Mouse (Mus musculus) hindbrain, embryonic 13.5 days (tissue): Measurements from ENCODE around the gene Myh2. TPM values are rescaled to one million over a fixed set of nuclear protein-coding genes. Genes with fewer than 3 reads are reported as not detected.

Experiments
- ATAC-seq: fragments of 200-750 bp; cut with Nextera tagmentation; 2 replicates; pipeline ENCODE4 v1.8.0; 2017; ENCODE audit warnings: moderate TSS enrichment; ENCODE audit not compliant: low FRiP score
- H3K27ac ChIP-seq: fragments of 300-500 bp; sonication (generic); 2 replicates; pipeline ENCODE4 v1.5.1; 2015; ENCODE audit warnings: inconsistent platforms, mild to moderate bottlenecking, moderate library complexity
- H3K27me3 ChIP-seq: fragments of 300-500 bp; sonication (generic); 2 replicates; pipeline ENCODE4 v1.6.1; 2015; ENCODE audit warnings: mild to moderate bottlenecking, inconsistent platforms
- H3K36me3 ChIP-seq: fragments of 300-500 bp; sonication (generic); 2 replicates; pipeline ENCODE4 v1.6.1; 2015; ENCODE audit warnings: mild to moderate bottlenecking, inconsistent platforms
- H3K4me1 ChIP-seq: fragments of 300-500 bp; sonication (generic); replicated peaks from 2 replicates; pipeline ENCODE4 v1.6.1; 2015; ENCODE audit warnings: inconsistent platforms
- H3K4me2 ChIP-seq: fragments of 300-500 bp; sonication (generic); 2 replicates; pipeline ENCODE4 v1.6.1; 2015; ENCODE audit warnings: inconsistent platforms, mild to moderate bottlenecking, moderate library complexity
- H3K4me3 ChIP-seq: fragments of 300-500 bp; sonication (generic); 2 replicates; pipeline ENCODE4 v1.5.1; 2015; ENCODE audit warnings: mild to moderate bottlenecking, inconsistent platforms
- H3K9ac ChIP-seq: fragments of 300-500 bp; sonication (generic); 2 replicates; pipeline ENCODE4 v1.6.1; 2015; ENCODE audit warnings: mild to moderate bottlenecking, inconsistent platforms
- H3K9me3 ChIP-seq: fragments of 300-500 bp; sonication (generic); 2 replicates; pipeline ENCODE4 v1.6.1; 2016; ENCODE audit warnings: inconsistent platforms
- WGBS: fragments of 180-500 bp; shearing (Covaris S2); methylation state at CpG from one replicate; pipeline ENCODE4 v1.1.7; 2015; 5-methylcytosine and 5-hydroxymethylcytosine counted together
- polyA plus RNA-seq: library from polyadenylated mRNA; unstranded; fragments of >200 nt; fragmentation: Nextera tagmentation; extraction: Ambion mirVana; gene quantifications from 2 replicates; pipeline ENCODE4 v1.2.1, GENCODE M21; 2015

The Myh2 gene
- polyA plus RNA-seq, 1 experiment from 2014 or later, result 0.16 TPM

GRCm38 (mm10) chr11:67145482-67146408, 25.1 kb upstream of the Myh2 start:
- Histone ChIP-seq H3K36me3 (no peaks in the 10 kb centered on the region), H3K9ac (no peak overlapping the region), H3K27ac (no peak overlapping the region), H3K4me2 (no peak overlapping the region), H3K27me3 (no peaks in the 10 kb centered on the region), H3K9me3 (no peaks in the 10 kb centered on the region), H3K4me3 (no peak overlapping the region), H3K4me1 (no peaks in the 10 kb centered on the region)
- WGBS, result 86% methylated on average over 5 of the region's 5 CpGs
- ATAC-seq, result no peak

GRCm38 (mm10) chr11:67146409-67147282, 24.2 kb upstream of the Myh2 start:
- H3K27me3 ChIP-seq, result no peaks in the 10 kb centered on the region
- 93% methylated on average over 4 of the region's 4 CpGs for WGBS
- H3K9ac ChIP-seq, result no peak overlapping the region
- H3K4me1 ChIP-seq, result no peaks in the 10 kb centered on the region
- H3K36me3 ChIP-seq, result no peaks in the 10 kb centered on the region
- ATAC-seq, result no peak
- no peak overlapping the region for H3K4me3 ChIP-seq
- no peak overlapping the region for H3K4me2 ChIP-seq
- H3K27ac ChIP-seq, result no peak overlapping the region
- H3K9me3 ChIP-seq, result no peaks in the 10 kb centered on the region

GRCm38 (mm10) chr11:67147283-67147921, 23.4 kb upstream of the Myh2 start:
- 94% methylated on average over 12 of the region's 12 CpGs for WGBS
- H3K27me3 ChIP-seq, result no peaks in the 10 kb centered on the region
- no peak for ATAC-seq
- no peak overlapping the region for H3K4me2 ChIP-seq
- H3K4me3 ChIP-seq, result no peak overlapping the region
- no peaks in the 10 kb centered on the region for H3K36me3 ChIP-seq
- no peaks in the 10 kb centered on the region for H3K4me1 ChIP-seq
- no peaks in the 10 kb centered on the region for H3K9me3 ChIP-seq
- H3K27ac ChIP-seq, result no peak overlapping the region
- H3K9ac ChIP-seq, result no peak overlapping the region

- H3K27me3 ChIP-seq, result no peaks in the 10 kb centered on the region
- no peak overlapping the region for H3K4me3 ChIP-seq
- 85% methylated on average over 4 of the region's 4 CpGs for WGBS
- H3K27ac ChIP-seq, result no peak overlapping the region
- H3K4me2 ChIP-seq, result no peak overlapping the region
- no peak overlapping the region for H3K9ac ChIP-seq
- no peaks in the 10 kb centered on the region for H3K9me3 ChIP-seq
- H3K4me1 ChIP-seq, result peaks cover 4% of the 10 kb centered on the region; the same call in 1 of the 2 replicates
- H3K36me3 ChIP-seq, result no peaks in the 10 kb centered on the region
- no peak for ATAC-seq
Observed at GRCm38 (mm10) chr11:67148286-67149012, 22.4 kb upstream of the Myh2 start.

GRCm38 (mm10) chr11:67150237-67150636, 20.6 kb upstream of the Myh2 start:
- H3K36me3 ChIP-seq, result no peaks in the 10 kb centered on the region
- no peaks in the 10 kb centered on the region for H3K9me3 ChIP-seq
- H3K27me3 ChIP-seq, result no peaks in the 10 kb centered on the region
- H3K27ac ChIP-seq, result no peak overlapping the region
- H3K9ac ChIP-seq, result no peak overlapping the region
- no peak overlapping the region for H3K4me2 ChIP-seq
- no peak for ATAC-seq
- no peak overlapping the region for H3K4me3 ChIP-seq
- peaks cover 4% of the 10 kb centered on the region; the same call in 1 of the 2 replicates for H3K4me1 ChIP-seq
- WGBS, result 95% methylated on average over 2 of the region's 2 CpGs

GRCm38 (mm10) chr11:67151159-67151558, 19.7 kb upstream of the Myh2 start:
- ATAC-seq, result no peak
- WGBS, result 80% methylated on average over 3 of the region's 3 CpGs
- Histone ChIP-seq H3K4me1 (peaks cover 4% of the 10 kb centered on the region; the same call in 1 of the 2 replicates), H3K36me3 (no peaks in the 10 kb centered on the region), H3K4me2 (no peak overlapping the region), H3K9me3 (no peaks in the 10 kb centered on the region), H3K4me3 (no peak overlapping the region), H3K27me3 (no peaks in the 10 kb centered on the region), H3K9ac (no peak overlapping the region), H3K27ac (no peak overlapping the region)

GRCm38 (mm10) chr11:67151651-67152630, 18.9 kb upstream of the Myh2 start:
- 92% methylated on average over 16 of the region's 16 CpGs for WGBS
- Histone ChIP-seq H3K27ac (no peak overlapping the region), H3K36me3 (no peaks in the 10 kb centered on the region), H3K4me3 (no peak overlapping the region), H3K27me3 (no peaks in the 10 kb centered on the region), H3K9me3 (no peaks in the 10 kb centered on the region), H3K4me1 (peaks cover 4% of the 10 kb centered on the region; the same call in 1 of the 2 replicates), H3K9ac (no peak overlapping the region), H3K4me2 (no peak overlapping the region)
- ATAC-seq, result no peak

GRCm38 (mm10) chr11:67153123-67153522, 17.7 kb upstream of the Myh2 start:
- peaks cover 4% of the 10 kb centered on the region; the same call in 1 of the 2 replicates for H3K4me1 ChIP-seq
- H3K27ac ChIP-seq, result no peak overlapping the region
- H3K9me3 ChIP-seq, result no peaks in the 10 kb centered on the region
- H3K4me3 ChIP-seq, result no peak overlapping the region
- no peaks in the 10 kb centered on the region for H3K27me3 ChIP-seq
- no peak for ATAC-seq
- no peak overlapping the region for H3K4me2 ChIP-seq
- H3K36me3 ChIP-seq, result no peaks in the 10 kb centered on the region
- no peak overlapping the region for H3K9ac ChIP-seq
- WGBS, result 16% methylated on average over 1 of the region's 1 CpGs

GRCm38 (mm10) chr11:67153843-67154242, 17.0 kb upstream of the Myh2 start:
- Histone ChIP-seq H3K27ac (no peak overlapping the region), H3K9ac (no peak overlapping the region), H3K4me3 (no peak overlapping the region), H3K36me3 (no peaks in the 10 kb centered on the region), H3K4me2 (no peak overlapping the region), H3K27me3 (no peaks in the 10 kb centered on the region), H3K4me1 (peaks cover 4% of the 10 kb centered on the region; the same call in 1 of the 2 replicates), H3K9me3 (no peaks in the 10 kb centered on the region)
- ATAC-seq, result no peak
- 86% methylated on average over 1 of the region's 1 CpGs for WGBS

GRCm38 (mm10) chr11:67155650-67156049, 15.2 kb upstream of the Myh2 start:
- Histone ChIP-seq H3K4me3 (no peak overlapping the region), H3K4me2 (no peak overlapping the region), H3K27me3 (no peaks in the 10 kb centered on the region), H3K9me3 (no peaks in the 10 kb centered on the region), H3K9ac (no peak overlapping the region), H3K27ac (no peak overlapping the region), H3K4me1 (peaks cover 4% of the 10 kb centered on the region; the same call in 1 of the 2 replicates), H3K36me3 (no peaks in the 10 kb centered on the region)
- WGBS, result 91% methylated on average over 2 of the region's 2 CpGs
- no peak for ATAC-seq

- WGBS, result 90% methylated on average over 3 of the region's 3 CpGs
- H3K9me3 ChIP-seq, result no peaks in the 10 kb centered on the region
- no peak for ATAC-seq
- H3K4me2 ChIP-seq, result no peak overlapping the region
- H3K36me3 ChIP-seq, result no peaks in the 10 kb centered on the region
- H3K9ac ChIP-seq, result no peak overlapping the region
- H3K27me3 ChIP-seq, result no peaks in the 10 kb centered on the region
- H3K4me1 ChIP-seq, result no peaks in the 10 kb centered on the region
- H3K4me3 ChIP-seq, result no peak overlapping the region
- no peak overlapping the region for H3K27ac ChIP-seq
Observed at GRCm38 (mm10) chr11:67160131-67160530, 10.7 kb upstream of the Myh2 start.
